Mouse (Mus musculus): Measurements from ENCODE around the gene Kitl. TPM values are rescaled to one million over a fixed set of nuclear protein-coding genes. Genes with fewer than 3 reads are reported as not detected.

Kitl gene
- polyA plus RNA-seq, 1 experiment from 2014 or later: 18.2 TPM

GRCm38 (mm10) chr10:100031631-100032030, 16.2 kb downstream of the Kitl start:
- no peak overlapping the region for H3K27ac ChIP-seq
- H3K4me3 ChIP-seq: no peak overlapping the region
- no peaks in the 10 kb centered on the region for H3K27me3 ChIP-seq
- 34% methylated on average over 11 of the region's 11 CpGs for WGBS
- 0 out of 2 replicates have a peak, but pooled peaks cover 1% of the 10 kb centered on the region for H3K9me3 ChIP-seq
- ATAC-seq (ENCODE audit: low FRiP score): no peak
- no peak overlapping the region for H3K9ac ChIP-seq
- no peaks in the 10 kb centered on the region for H3K4me1 ChIP-seq (replicated peaks)
- no peaks in the 10 kb centered on the region for H3K36me3 ChIP-seq
- peak overlapping the region; percentile 8 for H3K4me2 ChIP-seq

DNA sequence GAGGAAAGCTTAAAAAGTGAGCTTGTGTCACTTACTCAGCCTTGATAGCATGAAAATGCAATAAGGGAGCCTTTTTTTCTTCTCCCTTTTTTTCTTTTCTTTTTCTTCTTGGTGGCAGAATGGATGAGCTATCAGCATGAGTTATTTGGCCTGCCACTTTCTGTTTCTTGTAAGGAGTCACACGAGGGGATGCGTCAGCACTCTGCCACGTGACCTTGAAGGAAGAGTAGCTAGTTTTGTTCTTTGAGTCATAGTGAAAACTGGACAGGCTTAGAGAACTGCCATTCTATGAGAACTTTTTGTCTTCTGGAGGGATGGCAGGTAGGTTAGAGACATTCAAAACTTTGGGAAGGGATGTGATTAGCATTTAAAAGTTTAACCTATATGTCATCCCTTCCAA, 17.1 kb downstream of the Kitl start:
- no peaks in the 10 kb centered on the region for H3K36me3 ChIP-seq
- no peaks in the 10 kb centered on the region for H3K4me1 ChIP-seq (replicated peaks)
- no peaks in the 10 kb centered on the region for H3K9me3 ChIP-seq
- ATAC-seq (ENCODE audit: low FRiP score): no peak
- no peak overlapping the region for H3K4me2 ChIP-seq
- no peaks in the 10 kb centered on the region for H3K27me3 ChIP-seq
- no peak overlapping the region for H3K9ac ChIP-seq
- H3K27ac ChIP-seq: no peak overlapping the region
- 79% methylated on average over 3 of the region's 3 CpGs for whole genome bisulfite sequencing
- no peak overlapping the region for H3K4me3 ChIP-seq

- Histone ChIP-seq H3K9me3 (no peaks in the 10 kb centered on the region), H3K36me3 (no peaks in the 10 kb centered on the region), H3K4me1 (replicated peaks) (no peaks in the 10 kb centered on the region), H3K27me3 (no peaks in the 10 kb centered on the region), H3K4me2 (no peak overlapping the region), H3K4me3 (no peak overlapping the region), H3K9ac (no peak overlapping the region), H3K27ac (no peak overlapping the region)
- 74% methylated on average over 4 of the region's 4 CpGs for WGBS
- no peak for ATAC-seq (ENCODE audit: low FRiP score)
Measured at GRCm38 (mm10) chr10:100036021-100036420, 20.6 kb downstream of the Kitl start.

GRCm38 (mm10) chr10:100038342-100038898, 23.0 kb downstream of the Kitl start:
- H3K9ac ChIP-seq: no peak overlapping the region
- H3K4me3 ChIP-seq: no peak overlapping the region
- no peaks in the 10 kb centered on the region for H3K27me3 ChIP-seq
- H3K9me3 ChIP-seq: no peaks in the 10 kb centered on the region
- 78% methylated on average over 12 of the region's 12 CpGs for WGBS
- no peak overlapping the region for H3K4me2 ChIP-seq
- H3K36me3 ChIP-seq: no peaks in the 10 kb centered on the region
- H3K4me1 ChIP-seq (replicated peaks): no peaks in the 10 kb centered on the region
- H3K27ac ChIP-seq: no peak overlapping the region
- ATAC-seq (ENCODE audit: low FRiP score): no peak

GRCm38 (mm10) chr10:100038994-100039393, 23.6 kb downstream of the Kitl start:
- H3K4me3 ChIP-seq: no peak overlapping the region
- no peak overlapping the region for H3K4me2 ChIP-seq
- H3K9me3 ChIP-seq: no peaks in the 10 kb centered on the region
- H3K4me1 ChIP-seq (replicated peaks): no peaks in the 10 kb centered on the region
- 93% methylated on average over 8 of the region's 8 CpGs for WGBS
- H3K27ac ChIP-seq: no peak overlapping the region
- no peak for ATAC-seq (ENCODE audit: low FRiP score)
- H3K9ac ChIP-seq: no peak overlapping the region
- H3K36me3 ChIP-seq: no peaks in the 10 kb centered on the region
- H3K27me3 ChIP-seq: no peaks in the 10 kb centered on the region

- Histone ChIP-seq H3K4me2 (no peak overlapping the region), H3K4me3 (no peak overlapping the region), H3K4me1 (replicated peaks) (no peaks in the 10 kb centered on the region), H3K27ac (no peak overlapping the region), H3K9ac (no peak overlapping the region), H3K27me3 (no peaks in the 10 kb centered on the region), H3K36me3 (no peaks in the 10 kb centered on the region), H3K9me3 (no peaks in the 10 kb centered on the region)
- no peak for ATAC-seq (ENCODE audit: low FRiP score)
- 98% methylated on average over 5 of the region's 5 CpGs for WGBS
Measured at GRCm38 (mm10) chr10:100043748-100044147, 28.3 kb downstream of the Kitl start.

DNA sequence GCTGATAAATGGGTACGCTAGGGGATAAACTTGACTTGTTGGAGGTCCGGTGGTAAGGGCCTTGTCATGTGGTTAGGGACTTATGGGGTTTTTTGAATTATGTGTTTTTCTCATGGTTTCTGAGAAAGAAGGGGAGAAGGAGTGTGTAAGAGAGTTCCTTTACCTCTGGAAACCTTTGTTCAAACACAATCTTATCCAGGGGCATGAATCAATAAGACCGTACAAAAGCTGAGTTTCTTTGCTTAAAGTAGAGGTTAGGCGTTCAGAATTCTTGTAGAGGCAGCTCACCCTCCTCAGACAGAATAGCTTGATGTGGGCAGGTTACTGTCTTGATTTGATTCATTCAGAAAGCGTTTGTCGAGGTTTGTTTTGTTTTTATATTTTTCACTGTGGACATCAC, 28.7 kb downstream of the Kitl start:
- no peaks in the 10 kb centered on the region for H3K36me3 ChIP-seq
- H3K4me1 ChIP-seq (replicated peaks): no peaks in the 10 kb centered on the region
- H3K4me2 ChIP-seq: no peak overlapping the region
- no peak for ATAC-seq (ENCODE audit: low FRiP score)
- WGBS: 96% methylated on average over 6 of the region's 6 CpGs
- H3K27me3 ChIP-seq: no peaks in the 10 kb centered on the region
- no peaks in the 10 kb centered on the region for H3K9me3 ChIP-seq
- no peak overlapping the region for H3K9ac ChIP-seq
- H3K27ac ChIP-seq: no peak overlapping the region
- H3K4me3 ChIP-seq: no peak overlapping the region

- Histone ChIP-seq H3K36me3 (no peaks in the 10 kb centered on the region), H3K9ac (no peak overlapping the region), H3K4me2 (no peak overlapping the region), H3K27me3 (no peaks in the 10 kb centered on the region), H3K4me1 (replicated peaks) (peaks cover 6% of the 10 kb centered on the region), H3K27ac (no peak overlapping the region), H3K4me3 (no peak overlapping the region), H3K9me3 (no peaks in the 10 kb centered on the region)
- ATAC-seq (ENCODE audit: low FRiP score): no peak
- WGBS: 45% methylated on average over 10 of the region's 10 CpGs
Measured at GRCm38 (mm10) chr10:100051146-100051783, 35.8 kb downstream of the Kitl start.

DNA sequence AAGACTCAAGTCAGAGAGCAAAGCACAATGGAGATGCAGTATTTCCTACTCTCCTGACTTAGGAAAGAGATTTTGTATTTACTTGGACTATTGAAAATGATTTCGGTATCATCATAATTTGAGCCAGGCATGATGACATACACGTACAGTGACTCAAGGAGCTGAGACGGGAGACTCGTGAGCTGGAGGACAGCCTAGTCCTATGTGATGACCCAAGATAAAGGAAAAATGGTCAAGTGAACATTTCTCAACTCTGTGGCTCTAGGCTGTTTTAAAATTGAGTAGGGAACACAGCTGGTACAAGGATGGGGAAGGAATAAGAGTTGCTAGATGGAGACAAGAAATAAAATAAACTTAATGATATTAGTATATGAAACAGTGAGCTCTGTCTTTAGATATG, 37.0 kb downstream of the Kitl start:
- Histone ChIP-seq H3K27me3 (no peaks in the 10 kb centered on the region), H3K4me3 (no peak overlapping the region), H3K27ac (no peak overlapping the region), H3K4me2 (no peak overlapping the region), H3K36me3 (no peaks in the 10 kb centered on the region), H3K9ac (no peak overlapping the region), H3K4me1 (replicated peaks) (peaks cover 6% of the 10 kb centered on the region), H3K9me3 (no peaks in the 10 kb centered on the region)
- WGBS: 96% methylated on average over 4 of the region's 4 CpGs
- ATAC-seq (ENCODE audit: low FRiP score): no peak

GRCm38 (mm10) chr10:100052911-100053310, 37.5 kb downstream of the Kitl start:
- ATAC-seq (ENCODE audit: low FRiP score): no peak
- Histone ChIP-seq H3K9me3 (no peaks in the 10 kb centered on the region), H3K9ac (no peak overlapping the region), H3K36me3 (no peaks in the 10 kb centered on the region), H3K4me1 (replicated peaks) (peaks cover 6% of the 10 kb centered on the region), H3K4me2 (no peak overlapping the region), H3K4me3 (no peak overlapping the region), H3K27ac (no peak overlapping the region), H3K27me3 (no peaks in the 10 kb centered on the region)
- WGBS: 89% methylated on average over 4 of the region's 4 CpGs

DNA sequence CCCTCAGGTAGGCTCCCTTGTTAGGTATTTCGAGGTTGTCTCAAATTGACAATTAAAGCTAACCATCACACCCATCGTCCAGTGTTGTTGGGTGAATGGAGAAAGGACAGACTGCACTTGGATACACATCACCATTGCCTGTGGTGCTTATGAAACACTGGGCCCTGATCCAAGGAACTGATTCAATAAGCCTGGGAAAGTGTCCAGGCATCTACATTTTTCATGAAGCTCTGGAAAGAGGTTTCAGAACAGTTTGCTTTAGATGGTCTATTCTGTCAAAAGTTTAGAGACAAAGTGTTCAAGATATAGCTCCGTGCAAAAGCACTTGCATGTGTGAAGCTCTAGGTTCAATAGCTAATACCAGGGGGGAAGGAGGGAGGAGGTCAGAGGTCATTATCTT, 38.6 kb downstream of the Kitl start:
- Histone ChIP-seq H3K4me3 (no peak overlapping the region), H3K4me2 (no peak overlapping the region), H3K4me1 (replicated peaks) (peaks cover 6% of the 10 kb centered on the region), H3K9me3 (no peaks in the 10 kb centered on the region), H3K9ac (no peak overlapping the region), H3K27ac (no peak overlapping the region), H3K27me3 (no peaks in the 10 kb centered on the region), H3K36me3 (no peaks in the 10 kb centered on the region)
- 85% methylated on average over 3 of the region's 3 CpGs for WGBS
- ATAC-seq (ENCODE audit: low FRiP score): no peak

DNA sequence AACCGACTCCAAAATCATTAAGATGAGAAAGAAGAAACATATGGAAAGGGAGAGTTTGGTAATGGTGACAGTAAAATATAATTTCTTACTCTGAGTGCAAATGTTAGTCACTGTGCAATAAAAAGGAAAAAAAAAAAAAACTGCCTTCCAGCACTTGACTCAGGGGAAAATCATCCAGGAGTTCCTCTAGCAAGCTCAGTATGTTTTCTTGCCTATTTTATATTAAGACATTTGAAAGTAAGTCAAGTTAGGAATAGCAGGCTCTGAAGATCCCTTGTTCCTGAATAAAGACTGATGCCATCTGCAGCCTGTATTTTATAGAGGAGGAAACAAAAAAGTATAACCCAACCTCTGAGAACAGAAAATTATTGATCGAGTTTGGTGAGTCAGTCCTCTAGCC, 39.7 kb downstream of the Kitl start:
- Histone ChIP-seq H3K36me3 (no peaks in the 10 kb centered on the region), H3K9ac (no peak overlapping the region), H3K9me3 (no peaks in the 10 kb centered on the region), H3K27ac (no peak overlapping the region), H3K27me3 (no peaks in the 10 kb centered on the region), H3K4me1 (replicated peaks) (peaks cover 4% of the 10 kb centered on the region), H3K4me2 (no peak overlapping the region), H3K4me3 (no peak overlapping the region)
- ATAC-seq (ENCODE audit: low FRiP score): no peak
- WGBS: 97% methylated on average over 2 of the region's 2 CpGs

- no peak overlapping the region for H3K27ac ChIP-seq
- WGBS: 66% methylated on average over 1 of the region's 1 CpGs
- H3K4me2 ChIP-seq: no peak overlapping the region
- no peaks in the 10 kb centered on the region for H3K4me1 ChIP-seq (replicated peaks)
- H3K9ac ChIP-seq: no peak overlapping the region
- H3K4me3 ChIP-seq: no peak overlapping the region
- ATAC-seq (ENCODE audit: low FRiP score): no peak
- no peaks in the 10 kb centered on the region for H3K36me3 ChIP-seq
- H3K27me3 ChIP-seq: no peaks in the 10 kb centered on the region
- H3K9me3 ChIP-seq: no peaks in the 10 kb centered on the region
Measured at GRCm38 (mm10) chr10:100057106-100057623, 41.7 kb downstream of the Kitl start.
